Mouse (Mus musculus) neural tube, embryonic 13.5 days (tissue): Measurements from ENCODE around the gene Mterf4. TPM values are rescaled to one million over a fixed set of nuclear protein-coding genes. Genes with fewer than 3 reads are reported as not detected.

Source experiments
- ATAC-seq: fragments of 200-750 bp; cut with Nextera tagmentation; 2 replicates; pipeline ENCODE4 v1.8.0; 2017; ENCODE audit warnings: low read depth, mild to moderate bottlenecking, moderate TSS enrichment, moderate library complexity
- H3K27ac ChIP-seq: fragments of 300-500 bp; sonication (generic); replicated peaks from 2 replicates; pipeline ENCODE4 v1.5.1; 2015; ENCODE audit warnings: moderate library complexity, mild to moderate bottlenecking, inconsistent platforms
- H3K27me3 ChIP-seq: fragments of 300-500 bp; sonication (generic); 2 replicates; pipeline ENCODE4 v1.6.1; 2015; ENCODE audit warnings: mild to moderate bottlenecking, inconsistent platforms
- H3K36me3 ChIP-seq: fragments of 300-500 bp; sonication (generic); 2 replicates; pipeline ENCODE4 v1.6.1; 2015; ENCODE audit warnings: mild to moderate bottlenecking, inconsistent platforms
- H3K4me1 ChIP-seq: fragments of 300-500 bp; sonication (generic); replicated peaks from 2 replicates; pipeline ENCODE4 v1.6.1; 2015; ENCODE audit warnings: inconsistent platforms
- H3K4me2 ChIP-seq: fragments of 300-500 bp; sonication (generic); 2 replicates; pipeline ENCODE4 v1.6.1; 2015; ENCODE audit warnings: inconsistent platforms, mild to moderate bottlenecking, moderate library complexity
- H3K4me3 ChIP-seq: fragments of 300-500 bp; sonication (generic); 2 replicates; pipeline ENCODE4 v1.5.1; 2015; ENCODE audit warnings: mild to moderate bottlenecking, inconsistent platforms
- H3K9ac ChIP-seq: fragments of 300-500 bp; sonication (generic); 2 replicates; pipeline ENCODE4 v1.6.1; 2015; ENCODE audit warnings: moderate library complexity, mild to moderate bottlenecking, inconsistent platforms
- H3K9me3 ChIP-seq: fragments of 300-500 bp; sonication (generic); 2 replicates; pipeline ENCODE4 v1.6.1; 2016; ENCODE audit warnings: inconsistent platforms
- whole genome bisulfite sequencing: fragments of 180-500 bp; shearing (Covaris S2); methylation state at CpG from one replicate; pipeline ENCODE4 v1.1.7; 2015; 5-methylcytosine and 5-hydroxymethylcytosine counted together
- microRNA-seq: library from miRNA; unstranded; fragments of <30 nt; microRNA quantifications from one replicate; pipeline ENCODE4, GENCODE M21; 2016
- polyA plus RNA-seq: library from polyadenylated mRNA; unstranded; fragments of >200 nt; fragmentation: Nextera tagmentation; extraction: Ambion mirVana; gene quantifications from 2 replicates; pipeline ENCODE4 v1.2.1, GENCODE M21; 2015

Mterf4 gene
- polyA plus RNA-seq, 1 experiment from 2014 or later = 37.2 TPM

- no peak for ATAC-seq
- WGBS = 59% methylated on average over 2 of the region's 2 CpGs
- peaks cover 9% of the 10 kb centered on the region for H3K4me1 ChIP-seq
- no peak overlapping the region for H3K27ac ChIP-seq
- no peak overlapping the region for H3K4me3 ChIP-seq
- no peaks in the 10 kb centered on the region for H3K36me3 ChIP-seq
- no peak overlapping the region for H3K9ac ChIP-seq
- no peaks in the 10 kb centered on the region for H3K9me3 ChIP-seq
- H3K4me2 ChIP-seq = no peak overlapping the region
- no peaks in the 10 kb centered on the region for H3K27me3 ChIP-seq
Measured at GRCm38 (mm10) chr1:93252586-93252985, 53.1 kb downstream of the Mterf4 start.

Small RNAs within 50 kb of the gene (microRNA-seq; reads per million reads assigned to microRNA genes)
- gene Mir6345 = not detected
- not detected for gene Mir6901
- not detected for gene Mir6902

Other genes starting within 250 kb of the Mterf4 start
- 302 and 303 TPM in 2 replicates for gene Kif1a, start 204.0 kb downstream of the Mterf4 start, polyA plus RNA-seq
- not detected in 2 replicates for gene Agxt, start 170.7 kb downstream of the Mterf4 start, polyA plus RNA-seq
- 0.29 TPM in 1 of 2 replicates, not detected in the other for gene 2310007B03Rik, start 145.0 kb downstream of the Mterf4 start, polyA plus RNA-seq
- gene Crocc2, start 137.2 kb downstream of the Mterf4 start, polyA plus RNA-seq = 0.21 and 0.35 TPM in 2 replicates
- gene Sned1, start 70.1 kb downstream of the Mterf4 start, polyA plus RNA-seq = 10.2 and 11.5 TPM in 2 replicates
- 50.5 and 58.4 TPM in 2 replicates for gene Ppp1r7, start 36.9 kb upstream of the Mterf4 start, polyA plus RNA-seq
- gene Pask, start 37.6 kb upstream of the Mterf4 start, polyA plus RNA-seq = 4.6 and 7.1 TPM in 2 replicates
- 0.12 and 0.28 TPM in 2 replicates for gene Ano7, start 68.0 kb upstream of the Mterf4 start, polyA plus RNA-seq
- gene Hdlbp, start 172.9 kb upstream of the Mterf4 start, polyA plus RNA-seq = 83.9 and 85.7 TPM in 2 replicates
- gene Farp2, start 206.2 kb upstream of the Mterf4 start, polyA plus RNA-seq = 6.3 and 6.5 TPM in 2 replicates